Mouse (Mus musculus) limb, embryonic 14.5 days (tissue): ENCODE measurements around the gene Rab11fip3. TPM values are rescaled to one million over a fixed set of nuclear protein-coding genes. Genes with fewer than 3 reads are reported as not detected.

Experiments used
- ATAC-seq: fragments of 200-750 bp; cut with Nextera tagmentation; 2 replicates; pipeline ENCODE4 v1.8.0; 2017; ENCODE audit warnings: low read depth, moderate number of reproducible peaks, moderate TSS enrichment; ENCODE audit not compliant: low FRiP score
- DNase-seq: peaks from one replicate; pipeline ENCODE4 v3.0.0-alpha.2; 2015; ENCODE audit warnings: low spot score
- H3K27ac ChIP-seq: fragments of 300-500 bp; sonication (generic); replicated peaks from 2 replicates; pipeline ENCODE4 v1.5.1; 2014; ENCODE audit warnings: low read depth, mild to moderate bottlenecking, low read length, moderate library complexity, mixed read lengths
- H3K27me3 ChIP-seq: fragments of 300-500 bp; sonication (generic); 2 replicates; pipeline ENCODE4 v1.6.1; 2014; ENCODE audit warnings: low read length, mixed read lengths; ENCODE audit not compliant: control insufficient read depth, insufficient read depth
- H3K36me3 ChIP-seq: fragments of 300-500 bp; sonication (generic); 2 replicates; pipeline ENCODE4 v1.6.1; 2014; ENCODE audit warnings: mild to moderate bottlenecking, low read length, moderate library complexity, mixed read lengths; ENCODE audit not compliant: control insufficient read depth, insufficient read depth
- H3K4me1 ChIP-seq: fragments of 300-500 bp; sonication (generic); 2 replicates; pipeline ENCODE4 v1.6.1; 2014; ENCODE audit warnings: antibody characterized with exemption, low read length, mixed read lengths; ENCODE audit not compliant: control insufficient read depth, insufficient read depth
- H3K4me2 ChIP-seq: fragments of 300-500 bp; sonication (generic); replicated peaks from 2 replicates; pipeline ENCODE4 v1.6.1; 2014; ENCODE audit warnings: low read depth, mild to moderate bottlenecking, low read length, moderate library complexity; ENCODE audit not compliant: severe bottlenecking
- H3K4me3 ChIP-seq: fragments of 300-500 bp; sonication (generic); replicated peaks from 2 replicates; pipeline ENCODE4 v1.5.1; 2014; ENCODE audit warnings: low read length
- H3K9ac ChIP-seq: fragments of 300-500 bp; sonication (generic); 2 replicates; pipeline ENCODE4 v1.6.1; 2014; ENCODE audit warnings: mild to moderate bottlenecking, low read depth, low read length, moderate library complexity; ENCODE audit not compliant: severe bottlenecking
- H3K9me3 ChIP-seq: fragments of 300-500 bp; sonication (generic); 2 replicates; pipeline ENCODE4 v1.6.1; 2016; ENCODE audit warnings: low read length; ENCODE audit not compliant: control insufficient read depth
- POLR2A ChIP-seq: fragments of 200-500 bp; IDR thresholded peaks from 2 replicates; pipeline ENCODE4 v1.8.0; 2012; ENCODE audit warnings: inconsistent platforms, mild to moderate bottlenecking, moderate library complexity, borderline replicate concordance; ENCODE audit not compliant: insufficient read depth, insufficient read length; ENCODE audit errors: extremely low read depth
- WGBS: fragments of 180-500 bp; shearing (Covaris S2); extraction: QIAGEN DNeasy Blood & Tissue Kit; methylation state at CpG from one replicate; pipeline ENCODE4 v1.1.7; 2014; 5-methylcytosine and 5-hydroxymethylcytosine counted together
- polyA plus RNA-seq, 2 experiments: library from polyadenylated mRNA; depleted of rRNA in 1 of 2; stranded (reverse) in 1 of 2; unstranded in 1 of 2; fragments of >200 nt; fragmentation: Nextera tagmentation in 1 of 2; extraction: Ambion mirVana in 1 of 2; gene quantifications; 2 replicates each; pipeline versions ENCODE4 v1.2.1 to v1.2.3; 2012 to 2014

Gene Rab11fip3
- polyA plus RNA-seq, 2 experiments = 17.8 to 39.0 TPM

DNA sequence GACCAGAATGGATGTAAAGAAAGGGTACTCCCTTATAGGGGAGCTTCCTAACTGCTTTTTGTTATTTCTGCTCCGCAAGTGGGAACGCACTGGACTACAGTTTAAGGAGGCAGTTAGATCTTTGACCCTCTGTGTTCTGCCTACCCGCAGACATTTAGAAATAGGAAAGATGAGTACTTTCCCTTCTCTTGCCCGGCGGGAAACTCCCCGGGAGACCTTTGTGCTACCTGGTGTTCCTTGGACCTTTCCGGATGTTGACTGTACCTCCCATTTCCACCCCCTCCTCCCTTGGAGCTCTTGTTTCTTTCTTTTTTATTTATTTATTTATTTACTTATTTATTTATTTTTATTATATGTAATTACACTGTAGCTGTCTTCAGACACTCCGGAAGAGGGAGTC is 44.7 kb upstream of the Rab11fip3 start:
- H3K27me3 ChIP-seq = peaks cover 61% of the 10 kb centered on the region

DNA sequence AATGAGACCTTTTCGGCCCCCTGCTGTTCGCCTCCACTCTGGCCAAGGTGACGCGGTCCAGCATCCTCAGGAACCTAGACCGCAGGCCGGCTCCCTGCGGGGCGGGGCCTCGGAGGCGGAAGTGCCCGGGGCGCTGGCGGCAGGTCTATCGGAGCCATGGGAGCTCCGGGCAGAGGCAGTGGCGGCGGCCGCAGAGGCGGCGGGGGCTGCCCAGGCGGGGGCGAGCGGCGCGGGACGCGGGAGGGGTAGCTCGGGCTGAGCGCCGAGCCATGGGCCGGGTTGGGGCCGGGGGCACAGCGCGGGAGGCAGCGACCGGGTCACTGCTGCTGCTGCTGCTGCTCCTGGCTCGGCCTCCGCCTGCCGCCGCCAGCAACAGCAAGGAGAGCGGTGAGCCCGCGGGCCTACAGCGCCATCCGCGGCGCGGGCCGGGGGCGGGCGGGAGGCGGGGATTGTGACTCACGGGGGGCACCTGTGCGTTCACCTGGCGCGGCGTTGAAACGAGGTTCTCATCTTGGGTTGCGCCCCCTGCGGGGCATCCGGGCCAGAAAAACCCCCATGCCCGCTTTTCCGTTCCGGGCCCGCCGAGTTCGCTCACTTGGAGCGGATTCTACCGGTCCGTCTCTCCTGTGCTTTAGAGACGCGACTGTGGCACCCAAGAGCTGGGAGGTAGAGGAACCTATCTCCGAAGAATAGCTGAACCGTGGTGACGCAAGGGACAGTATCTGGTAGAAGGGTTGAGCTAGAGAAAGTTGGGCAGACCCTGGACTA is 44.0 kb upstream of the Rab11fip3 start, which contains the start of gene Tmem8:
Gene Tmem8 (plus strand): TSS at position 119 of the 768 bp plus-strand sequence.
- Histone ChIP-seq H3K27ac (no peak within 1 kb of the TSS), H3K4me3 (peak within 1 kb of the TSS; percentile 57), H3K4me1 (peaks cover 6% of the 10 kb centered on the region), H3K9me3 (no peaks in the 10 kb centered on the region), H3K9ac (peak within 1 kb of the TSS; percentile 59), H3K27me3 (peaks cover 61% of the 10 kb centered on the region), H3K4me2 (peak within 1 kb of the TSS; percentile 99), H3K36me3 (no peaks in the 10 kb centered on the region)
- no peak for TF ChIP-seq POLR2A
- no peak for DNase-seq
- 2% methylated on average over 54 of the region's 75 CpGs for WGBS
- peak; percentile 25; the same call in 1 of the 2 replicates for ATAC-seq

More for the DNA sequence above, 44.7 kb upstream of the Rab11fip3 start:
- no peaks in the 10 kb centered on the region for H3K36me3 ChIP-seq
- H3K27ac ChIP-seq = no peak overlapping the region
- peak overlapping the region; percentile 99 for H3K4me2 ChIP-seq
- peaks cover 6% of the 10 kb centered on the region for H3K4me1 ChIP-seq
- TF ChIP-seq POLR2A = no peak
- no peak for ATAC-seq
- no peaks in the 10 kb centered on the region for H3K9me3 ChIP-seq
- WGBS = 7% methylated on average over 8 of the region's 8 CpGs
- H3K4me3 ChIP-seq = peak overlapping the region; percentile 57
- DNase-seq = no peak
- 0 out of 2 replicates have a peak overlapping the region, but pooled peaks have one; percentile 59 for H3K9ac ChIP-seq

DNA sequence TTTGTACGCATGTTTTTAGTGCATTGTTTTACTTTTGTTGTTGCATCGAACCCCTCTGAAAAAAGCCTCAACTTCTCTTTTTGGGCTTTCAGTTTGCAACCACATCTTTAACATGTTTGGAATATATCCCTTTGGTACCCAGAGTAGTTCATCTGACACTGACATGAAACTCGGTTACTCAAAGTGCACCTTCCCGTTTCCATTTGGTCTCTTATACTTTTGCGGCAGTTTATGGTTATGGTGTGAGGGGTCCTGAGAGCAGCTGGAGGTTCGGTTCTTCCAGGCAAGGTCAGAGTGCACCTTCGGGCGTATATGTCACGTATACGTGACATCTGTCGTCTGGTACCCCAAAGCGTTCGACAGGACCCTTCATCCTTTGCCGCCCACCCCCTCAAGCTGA is 43.4 kb upstream of the Rab11fip3 start:
- Histone ChIP-seq H3K9ac (peak overlapping the region; percentile 59; the same call in 1 of the 2 replicates), H3K4me1 (peaks cover 6% of the 10 kb centered on the region), H3K4me3 (peak overlapping the region; percentile 57), H3K4me2 (peak overlapping the region; percentile 99), H3K27me3 (peaks cover 61% of the 10 kb centered on the region), H3K36me3 (no peaks in the 10 kb centered on the region), H3K27ac (no peak overlapping the region), H3K9me3 (no peaks in the 10 kb centered on the region)
- WGBS = 15% methylated on average over 14 of the region's 14 CpGs
- ATAC-seq = 0 out of 2 replicates have a peak, but pooled peaks have one; percentile 15
- TF ChIP-seq POLR2A = no peak
- DNase-seq = no peak

DNA sequence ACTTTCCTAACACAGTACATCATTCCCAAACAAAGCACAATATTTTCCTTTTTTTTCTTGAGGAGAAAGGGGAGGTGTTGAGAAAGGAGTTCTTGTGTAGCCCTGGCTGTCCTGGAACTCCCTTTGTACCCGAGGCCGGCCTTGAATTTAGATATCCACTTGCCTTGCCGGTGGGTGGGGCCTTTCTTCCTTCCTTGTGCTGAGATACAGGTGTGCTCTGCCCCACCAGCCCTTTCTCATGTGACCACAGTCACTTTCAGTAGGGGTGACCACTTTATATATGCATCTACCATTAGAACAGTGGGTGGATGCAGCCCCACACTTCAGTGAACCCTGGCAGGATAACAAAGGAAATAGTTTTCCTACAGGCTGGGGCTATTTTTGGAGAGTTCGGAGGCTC is 42.4 kb upstream of the Rab11fip3 start:
- no peak for TF ChIP-seq POLR2A
- 25% methylated on average over 4 of the region's 4 CpGs for WGBS
- H3K27me3 ChIP-seq = peaks cover 57% of the 10 kb centered on the region
- no peaks in the 10 kb centered on the region for H3K9me3 ChIP-seq
- H3K36me3 ChIP-seq = no peaks in the 10 kb centered on the region
- ATAC-seq = no peak
- H3K4me1 ChIP-seq = peaks cover 6% of the 10 kb centered on the region
- no peak overlapping the region for H3K9ac ChIP-seq
- no peak overlapping the region for H3K4me2 ChIP-seq
- H3K4me3 ChIP-seq = no peak overlapping the region
- no peak for DNase-seq
- no peak overlapping the region for H3K27ac ChIP-seq

DNA sequence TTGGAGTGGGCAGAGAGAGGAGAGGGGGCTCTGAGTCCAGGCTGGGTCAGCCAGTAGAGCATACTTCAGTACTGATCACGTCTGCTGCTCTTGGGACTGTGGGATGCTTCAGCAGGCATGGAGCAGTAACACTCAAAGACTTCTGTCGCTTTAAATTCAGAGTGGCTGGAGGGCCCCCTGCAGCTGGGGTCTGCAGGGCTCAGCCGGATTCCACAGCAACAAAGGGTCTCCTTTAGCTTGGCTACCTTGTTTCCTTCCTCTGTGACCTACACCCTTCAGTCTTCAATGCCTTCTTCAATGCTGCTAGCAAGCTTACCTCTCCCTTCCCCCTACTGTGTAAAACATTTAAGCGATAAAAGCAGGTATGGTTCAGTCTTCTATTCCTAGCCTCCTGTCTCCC is 41.7 kb upstream of the Rab11fip3 start:
- Histone ChIP-seq H3K4me1 (peaks cover 6% of the 10 kb centered on the region), H3K9me3 (no peaks in the 10 kb centered on the region), H3K36me3 (no peaks in the 10 kb centered on the region), H3K27me3 (peaks cover 53% of the 10 kb centered on the region), H3K27ac (no peak overlapping the region), H3K9ac (no peak overlapping the region), H3K4me3 (no peak overlapping the region), H3K4me2 (no peak overlapping the region)
- ATAC-seq = no peak
- WGBS = 6% methylated on average over 4 of the region's 4 CpGs
- DNase-seq = no peak
- TF ChIP-seq POLR2A = no peak
